Mouse (Mus musculus): ENCODE data around the gene Syt1. TPM values are rescaled to one million over a fixed set of nuclear protein-coding genes. Genes with fewer than 3 reads are reported as not detected.

Gene Syt1
- polyA plus RNA-seq, 1 experiment from 2014 or later, result 0.33 TPM

DNA sequence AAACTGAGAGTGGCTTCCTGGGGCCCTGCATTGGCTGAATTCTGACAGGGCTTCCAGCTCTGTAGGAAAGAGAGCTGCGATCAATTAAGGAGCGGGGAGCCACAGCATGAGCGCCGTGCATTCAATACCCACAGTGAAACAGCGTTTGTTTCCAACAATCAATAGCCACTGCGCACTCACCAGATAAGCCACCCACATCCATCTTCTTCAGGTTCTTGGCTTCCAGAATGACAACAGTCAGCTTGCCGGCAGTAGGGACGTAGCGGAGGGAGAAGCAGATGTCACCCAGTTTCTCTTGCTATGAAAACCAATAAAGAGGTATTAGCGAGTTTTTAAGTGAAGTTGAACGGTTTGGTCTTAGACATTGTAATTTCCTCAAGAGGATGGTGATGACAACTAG is 427.1 kb downstream of the Syt1 start:
- no peak for TF ChIP-seq CTCF (IDR thresholded peaks at IDR 0.05; ENCODE audit: low read depth)
- no peak overlapping the region for H3K27ac ChIP-seq
- H3K4me3 ChIP-seq (replicated peaks; ENCODE audit: low read depth, low read length), result no peak overlapping the region
- H3K4me1 ChIP-seq (replicated peaks; ENCODE audit: insufficient read depth, low read length), result no peaks in the 10 kb centered on the region
- H3K36me3 ChIP-seq (ENCODE audit: insufficient read depth, low read length), result no peaks in the 10 kb centered on the region
- no peak overlapping the region for H3K4me2 ChIP-seq (ENCODE audit: low read length)
- DNase-seq (ENCODE audit: low spot score) (no peak), ATAC-seq (replicated peaks; ENCODE audit: low FRiP score, low read depth) (no peak)
- no peak overlapping the region for H3K9ac ChIP-seq (ENCODE audit: low read depth, low read length)
- H3K9me3 ChIP-seq (replicated peaks; ENCODE audit: low read length), result no peaks in the 10 kb centered on the region
- WGBS, result 81% methylated on average over 11 of the region's 11 CpGs
- no peaks in the 10 kb centered on the region for H3K27me3 ChIP-seq (ENCODE audit: insufficient read depth, low read length)

DNA sequence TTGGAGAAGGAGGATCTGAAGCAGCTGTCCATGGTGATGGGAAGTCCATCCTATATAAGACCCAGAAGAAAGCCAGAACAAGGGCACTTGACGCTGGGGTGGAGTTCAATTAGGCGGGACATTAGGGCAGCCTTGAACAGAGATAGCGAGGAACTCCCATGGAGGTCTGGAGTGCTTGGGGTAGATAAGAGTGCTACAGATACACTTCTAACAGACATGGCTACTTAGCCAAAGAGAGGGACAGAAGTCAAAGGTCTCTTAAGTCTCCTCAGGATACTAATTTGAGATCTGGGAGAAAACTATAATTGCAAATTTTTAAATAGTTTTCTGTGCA is 428.4 kb downstream of the Syt1 start:
- no peak overlapping the region for H3K27ac ChIP-seq
- H3K27me3 ChIP-seq (ENCODE audit: insufficient read depth, low read length), result no peaks in the 10 kb centered on the region
- H3K36me3 ChIP-seq (ENCODE audit: insufficient read depth, low read length), result no peaks in the 10 kb centered on the region
- no peaks in the 10 kb centered on the region for H3K9me3 ChIP-seq (replicated peaks; ENCODE audit: low read length)
- H3K9ac ChIP-seq (ENCODE audit: low read depth, low read length), result no peak overlapping the region
- no peak overlapping the region for H3K4me3 ChIP-seq (replicated peaks; ENCODE audit: low read depth, low read length)
- no peak for TF ChIP-seq CTCF (IDR thresholded peaks at IDR 0.05; ENCODE audit: low read depth)
- no peak overlapping the region for H3K4me2 ChIP-seq (ENCODE audit: low read length)
- no peaks in the 10 kb centered on the region for H3K4me1 ChIP-seq (replicated peaks; ENCODE audit: insufficient read depth, low read length)
- DNase-seq (ENCODE audit: low spot score), result no peak
- ATAC-seq (replicated peaks; ENCODE audit: low FRiP score, low read depth), result no peak
- 93% methylated on average over 3 of the region's 3 CpGs for WGBS

DNA sequence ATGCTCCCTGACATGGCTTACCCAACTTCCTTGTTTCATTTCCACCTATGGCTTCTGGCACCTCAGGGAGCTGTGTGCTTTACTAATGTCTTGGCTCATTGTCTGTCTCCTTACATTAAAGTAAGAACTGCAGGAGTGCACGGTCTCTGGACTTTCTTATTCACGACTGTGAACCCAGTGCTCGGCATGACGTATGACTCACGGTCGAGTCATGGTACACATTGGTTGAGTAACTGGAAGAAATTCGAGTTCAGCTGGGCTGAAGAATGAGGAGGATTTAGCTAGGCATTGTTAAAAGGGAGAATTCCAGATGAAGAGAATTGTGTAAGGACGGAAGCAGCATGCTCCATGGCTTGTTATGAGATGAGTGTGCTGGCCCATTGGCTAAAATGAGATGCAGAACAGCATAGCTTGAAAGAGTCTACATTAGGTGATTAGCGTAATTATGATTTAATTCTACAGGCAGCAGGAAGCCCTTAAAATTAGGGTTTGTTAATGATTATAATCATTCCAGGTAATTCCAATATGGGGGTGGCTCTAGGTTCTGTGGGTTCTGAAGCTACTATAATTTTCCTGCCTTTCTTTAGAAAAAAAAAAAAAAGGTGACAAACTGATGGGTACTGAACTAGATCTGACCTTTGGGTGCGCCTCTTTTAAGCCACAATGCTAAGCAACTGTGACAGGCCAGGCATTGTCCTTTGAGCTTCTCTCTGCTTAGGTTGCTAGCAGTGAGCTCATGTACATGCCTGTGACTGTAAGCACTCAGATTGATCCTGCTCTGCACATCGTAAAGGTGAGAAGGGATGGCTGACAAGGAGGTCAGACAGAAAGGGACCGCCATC is 429.0 kb downstream of the Syt1 start:
- Histone ChIP-seq H3K27me3 (ENCODE audit: insufficient read depth, low read length) (no peaks in the 10 kb centered on the region), H3K4me3 (replicated peaks; ENCODE audit: low read depth, low read length) (no peak overlapping the region), H3K9me3 (replicated peaks; ENCODE audit: low read length) (no peaks in the 10 kb centered on the region), H3K9ac (ENCODE audit: low read depth, low read length) (no peak overlapping the region), H3K4me2 (ENCODE audit: low read length) (no peak overlapping the region), H3K36me3 (ENCODE audit: insufficient read depth, low read length) (no peaks in the 10 kb centered on the region), H3K4me1 (replicated peaks; ENCODE audit: insufficient read depth, low read length) (no peaks in the 10 kb centered on the region), H3K27ac (no peak overlapping the region)
- ATAC-seq (replicated peaks; ENCODE audit: low FRiP score, low read depth), result no peak
- 73% methylated on average over 12 of the region's 12 CpGs for WGBS
- TF ChIP-seq CTCF (IDR thresholded peaks at IDR 0.05; ENCODE audit: low read depth), result no peak
- DNase-seq (ENCODE audit: low spot score), result no peak

DNA sequence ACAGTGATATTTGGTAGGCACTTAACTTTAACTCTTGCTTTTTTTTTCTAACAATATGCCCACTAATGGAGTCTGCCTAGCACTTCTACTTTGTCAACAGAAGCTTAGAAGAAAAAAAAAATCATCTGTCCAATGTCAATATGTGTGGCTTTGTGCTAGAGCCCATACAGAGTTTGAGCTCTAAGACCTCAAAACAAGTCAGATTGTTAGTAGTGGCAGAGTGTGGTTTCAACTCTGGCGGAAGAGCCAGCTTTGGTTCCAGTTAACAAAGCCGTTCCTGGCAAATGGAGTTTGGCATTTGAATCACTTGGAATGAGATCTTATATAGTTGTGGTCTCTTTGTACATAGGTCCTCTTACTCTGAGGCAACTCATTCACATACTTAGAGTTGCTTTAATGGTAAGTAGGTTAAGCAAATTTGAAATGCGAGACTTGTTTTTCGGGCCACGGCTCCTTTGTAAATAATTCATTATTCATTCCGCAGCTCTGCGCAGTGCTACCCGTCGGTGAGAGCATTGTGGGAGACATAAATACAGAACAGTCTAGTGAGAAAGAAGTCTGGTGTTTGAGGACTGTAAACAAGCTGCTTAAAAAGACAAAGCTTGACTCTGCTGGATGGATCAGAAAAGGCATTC is 429.9 kb downstream of the Syt1 start:
- TF ChIP-seq CTCF (IDR thresholded peaks at IDR 0.05; ENCODE audit: low read depth), result no peak
- 66% methylated on average over 9 of the region's 9 CpGs for WGBS
- Histone ChIP-seq H3K4me2 (ENCODE audit: low read length) (no peak overlapping the region), H3K9me3 (replicated peaks; ENCODE audit: low read length) (no peaks in the 10 kb centered on the region), H3K27me3 (ENCODE audit: insufficient read depth, low read length) (no peaks in the 10 kb centered on the region), H3K4me1 (replicated peaks; ENCODE audit: insufficient read depth, low read length) (no peaks in the 10 kb centered on the region), H3K36me3 (ENCODE audit: insufficient read depth, low read length) (no peaks in the 10 kb centered on the region), H3K27ac (no peak overlapping the region), H3K9ac (ENCODE audit: low read depth, low read length) (no peak overlapping the region), H3K4me3 (replicated peaks; ENCODE audit: low read depth, low read length) (no peak overlapping the region)
- ATAC-seq (replicated peaks; ENCODE audit: low FRiP score, low read depth) (no peak), DNase-seq (ENCODE audit: low spot score) (no peak)

DNA sequence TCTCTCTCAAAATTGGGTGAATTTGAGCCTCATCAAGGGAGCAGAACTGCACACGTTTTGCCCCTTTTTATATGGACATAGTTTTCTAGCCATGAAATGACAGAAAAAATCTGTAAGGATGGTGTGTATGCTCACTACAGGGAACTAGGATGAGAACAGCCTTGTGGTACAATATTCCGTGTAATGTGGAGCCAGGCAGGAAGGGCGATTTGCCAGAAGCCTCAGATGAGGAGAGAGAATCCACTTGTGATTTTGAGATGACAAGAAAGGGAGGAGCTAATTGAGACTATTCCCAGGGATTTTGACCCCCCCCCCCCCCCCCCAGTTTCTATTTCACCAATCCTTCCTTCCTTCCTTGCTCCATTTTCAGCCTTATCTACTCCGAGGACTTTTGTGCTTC is 431.4 kb downstream of the Syt1 start:
- ATAC-seq (replicated peaks; ENCODE audit: low FRiP score, low read depth) (no peak), DNase-seq (ENCODE audit: low spot score) (no peak)
- Histone ChIP-seq H3K27ac (no peak overlapping the region), H3K4me3 (replicated peaks; ENCODE audit: low read depth, low read length) (no peak overlapping the region), H3K27me3 (ENCODE audit: insufficient read depth, low read length) (no peaks in the 10 kb centered on the region), H3K4me1 (replicated peaks; ENCODE audit: insufficient read depth, low read length) (no peaks in the 10 kb centered on the region), H3K9ac (ENCODE audit: low read depth, low read length) (no peak overlapping the region), H3K4me2 (ENCODE audit: low read length) (no peak overlapping the region), H3K9me3 (replicated peaks; ENCODE audit: low read length) (no peaks in the 10 kb centered on the region), H3K36me3 (ENCODE audit: insufficient read depth, low read length) (no peaks in the 10 kb centered on the region)
- no peak for TF ChIP-seq CTCF (IDR thresholded peaks at IDR 0.05; ENCODE audit: low read depth)
- 87% methylated on average over 4 of the region's 4 CpGs for WGBS

DNA sequence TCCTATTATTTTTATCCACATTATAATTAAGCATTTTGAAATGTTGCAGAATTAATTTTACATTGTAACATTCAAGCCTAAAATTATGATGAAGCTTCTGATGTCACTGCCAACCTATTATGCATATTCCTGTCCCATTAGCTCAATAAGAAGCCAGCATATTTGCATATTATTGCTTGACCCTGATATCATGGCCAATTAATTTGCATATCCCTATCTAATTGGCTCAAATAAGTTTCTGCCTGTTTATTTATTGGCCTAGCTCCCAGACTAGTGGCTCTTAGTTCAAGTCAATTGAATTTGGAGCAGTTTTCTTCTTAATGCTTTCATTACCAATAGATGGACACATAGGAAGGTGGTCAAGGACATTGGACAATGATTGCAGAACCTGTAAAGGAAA is 433.2 kb downstream of the Syt1 start:
- no peak for ATAC-seq (replicated peaks; ENCODE audit: low FRiP score, low read depth)
- TF ChIP-seq CTCF (IDR thresholded peaks at IDR 0.05; ENCODE audit: low read depth), result no peak
- Histone ChIP-seq H3K4me3 (replicated peaks; ENCODE audit: low read depth, low read length) (no peak overlapping the region), H3K4me2 (ENCODE audit: low read length) (no peak overlapping the region), H3K27me3 (ENCODE audit: insufficient read depth, low read length) (no peaks in the 10 kb centered on the region), H3K4me1 (replicated peaks; ENCODE audit: insufficient read depth, low read length) (no peaks in the 10 kb centered on the region), H3K9ac (ENCODE audit: low read depth, low read length) (no peak overlapping the region), H3K36me3 (ENCODE audit: insufficient read depth, low read length) (no peaks in the 10 kb centered on the region), H3K9me3 (replicated peaks; ENCODE audit: low read length) (no peaks in the 10 kb centered on the region), H3K27ac (no peak overlapping the region)
- no peak for DNase-seq (ENCODE audit: low spot score)

All from kidney, postnatal 0 days (tissue).